Mouse (Mus musculus) E14TG2a.4 (cell line): ENCODE data around the gene Abi3.

Source experiments
- H3K27me3 ChIP-seq: 2 replicates; pipeline ENCODE4 v1.6.1; 2014; ENCODE audit warnings: low read length, control low read depth; ENCODE audit not compliant: insufficient read depth
- H3K36me3 ChIP-seq: 2 replicates; pipeline ENCODE4 v1.6.1; 2014; ENCODE audit warnings: low read length, control low read depth; ENCODE audit not compliant: insufficient read depth
- H3K4me1 ChIP-seq: replicated peaks from 2 replicates; pipeline ENCODE4 v1.6.1; 2014; ENCODE audit warnings: low read depth, low read length, control low read depth
- H3K4me3 ChIP-seq: replicated peaks from 2 replicates; pipeline ENCODE4 v1.5.1; 2014; ENCODE audit warnings: mild to moderate bottlenecking, low read length
- H3K9me3 ChIP-seq: 2 replicates; pipeline ENCODE4 v1.6.1; 2014; ENCODE audit warnings: low read length, control low read depth
- CTCF ChIP-seq: conservative IDR thresholded peaks from 2 replicates; pipeline ENCODE4 v1.5.1; 2014; ENCODE audit warnings: low read length
- NANOG ChIP-seq: IDR thresholded peaks from 2 replicates; pipeline ENCODE4 v1.6.1; 2014; ENCODE audit warnings: borderline replicate concordance, low read length, mixed read lengths
- POU5F1 ChIP-seq: IDR thresholded peaks from 2 replicates; pipeline ENCODE4 v1.6.1; 2014; ENCODE audit warnings: low read length, borderline replicate concordance

The Abi3 gene

DNA sequence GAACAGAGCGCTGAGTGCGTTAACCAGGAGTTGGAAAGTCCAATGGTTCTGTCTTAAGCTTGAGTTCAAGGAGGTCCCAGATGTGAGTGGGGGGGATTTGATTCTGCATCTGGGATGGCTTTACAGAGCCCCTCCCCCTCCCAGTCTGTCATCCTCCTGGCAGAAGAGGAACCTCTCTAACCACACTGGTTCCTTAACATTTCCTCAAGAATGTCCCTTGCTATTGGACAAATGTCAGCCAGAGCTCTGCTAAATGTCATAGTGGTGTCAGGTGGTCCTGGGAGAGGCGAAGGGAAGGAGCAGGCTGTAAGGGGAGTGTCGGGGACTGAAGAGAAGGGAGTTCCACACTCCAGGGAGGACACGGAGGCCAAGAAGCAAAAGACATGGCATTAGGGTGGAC, 677 bp upstream of the Abi3 start:
- TF ChIP-seq NANOG (no peak), CTCF (no peak), POU5F1 (no peak)
- no peaks in the 10 kb centered on the region for H3K36me3 ChIP-seq

DNA sequence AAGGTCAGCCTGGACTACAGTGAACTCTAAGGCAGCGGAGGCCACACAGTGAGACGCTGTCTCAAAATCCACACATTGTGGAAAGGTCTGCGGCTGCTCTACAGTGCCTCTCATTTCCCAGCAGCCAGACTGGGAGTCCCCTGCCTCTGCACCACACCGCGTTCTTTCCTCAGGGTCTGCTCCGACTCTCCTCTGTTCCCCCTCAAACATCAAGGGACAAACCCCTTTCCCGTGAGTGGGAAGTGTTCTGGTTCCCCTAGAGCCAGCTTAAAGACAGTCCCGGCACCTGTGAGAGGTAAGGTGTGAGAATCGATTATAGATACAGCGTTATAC, 812 bp downstream of the Abi3 start:
- peak overlapping the region; percentile 70 for H3K4me3 ChIP-seq
- no peaks in the 10 kb centered on the region for H3K36me3 ChIP-seq
- peaks cover 49% of the 10 kb centered on the region for H3K27me3 ChIP-seq
- H3K9me3 ChIP-seq: no peaks in the 10 kb centered on the region
- peaks cover 44% of the 10 kb centered on the region for H3K4me1 ChIP-seq
- no peak for TF ChIP-seq POU5F1

More for the DNA sequence above, 677 bp upstream of the Abi3 start:
- Histone ChIP-seq H3K27me3 (peaks cover 34% of the 10 kb centered on the region), H3K9me3 (no peaks in the 10 kb centered on the region; the same call in 1 of the 2 replicates), H3K4me3 (peak overlapping the region; percentile 41), H3K4me1 (peaks cover 44% of the 10 kb centered on the region)

DNA sequence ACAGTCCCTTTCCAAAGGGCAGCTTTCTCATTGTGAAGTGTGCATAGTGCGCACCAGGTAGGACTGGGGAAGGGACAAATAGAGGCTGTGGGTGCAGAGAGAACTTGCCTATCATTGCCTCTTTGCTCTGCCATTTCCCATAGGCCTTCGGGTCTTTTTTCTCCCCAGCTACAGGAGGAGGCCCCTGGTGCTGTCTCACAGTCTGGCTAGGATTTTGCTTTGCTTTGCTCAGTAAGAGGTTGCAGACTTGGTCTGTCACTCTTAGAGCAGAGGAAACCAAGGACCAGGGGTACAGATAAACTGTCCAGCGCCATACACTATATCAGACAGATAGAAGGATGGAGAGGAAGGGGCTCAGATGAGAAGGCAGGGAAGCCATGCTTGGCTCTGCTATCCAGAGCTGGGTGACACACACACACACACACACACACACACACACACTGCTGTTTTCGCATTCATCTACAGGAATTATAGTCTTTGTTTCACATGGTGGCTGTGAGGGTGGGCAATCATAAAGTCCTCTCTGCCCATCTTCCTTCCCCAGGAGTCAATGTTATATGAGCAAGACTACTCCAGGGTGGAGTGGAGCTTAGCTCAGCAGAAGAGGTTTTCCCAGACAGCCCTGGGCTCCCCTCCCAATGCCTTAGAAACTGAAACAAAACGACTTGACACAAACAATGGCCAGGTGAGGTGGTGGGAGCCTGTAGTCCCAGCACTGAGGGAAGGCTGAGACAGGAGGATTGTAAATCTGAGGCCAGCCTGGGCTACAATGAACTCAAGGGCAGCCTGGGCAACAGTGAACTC, 1.4 kb downstream of the Abi3 start:
- Histone ChIP-seq H3K27me3 (peaks cover 53% of the 10 kb centered on the region), H3K4me3 (peak overlapping the region; percentile 70; the same call in 1 of the 2 replicates), H3K36me3 (no peaks in the 10 kb centered on the region), H3K9me3 (no peaks in the 10 kb centered on the region), H3K4me1 (peaks cover 49% of the 10 kb centered on the region)
- no peak for TF ChIP-seq NANOG
- no peak for TF ChIP-seq POU5F1
- TF ChIP-seq CTCF: no peak

DNA sequence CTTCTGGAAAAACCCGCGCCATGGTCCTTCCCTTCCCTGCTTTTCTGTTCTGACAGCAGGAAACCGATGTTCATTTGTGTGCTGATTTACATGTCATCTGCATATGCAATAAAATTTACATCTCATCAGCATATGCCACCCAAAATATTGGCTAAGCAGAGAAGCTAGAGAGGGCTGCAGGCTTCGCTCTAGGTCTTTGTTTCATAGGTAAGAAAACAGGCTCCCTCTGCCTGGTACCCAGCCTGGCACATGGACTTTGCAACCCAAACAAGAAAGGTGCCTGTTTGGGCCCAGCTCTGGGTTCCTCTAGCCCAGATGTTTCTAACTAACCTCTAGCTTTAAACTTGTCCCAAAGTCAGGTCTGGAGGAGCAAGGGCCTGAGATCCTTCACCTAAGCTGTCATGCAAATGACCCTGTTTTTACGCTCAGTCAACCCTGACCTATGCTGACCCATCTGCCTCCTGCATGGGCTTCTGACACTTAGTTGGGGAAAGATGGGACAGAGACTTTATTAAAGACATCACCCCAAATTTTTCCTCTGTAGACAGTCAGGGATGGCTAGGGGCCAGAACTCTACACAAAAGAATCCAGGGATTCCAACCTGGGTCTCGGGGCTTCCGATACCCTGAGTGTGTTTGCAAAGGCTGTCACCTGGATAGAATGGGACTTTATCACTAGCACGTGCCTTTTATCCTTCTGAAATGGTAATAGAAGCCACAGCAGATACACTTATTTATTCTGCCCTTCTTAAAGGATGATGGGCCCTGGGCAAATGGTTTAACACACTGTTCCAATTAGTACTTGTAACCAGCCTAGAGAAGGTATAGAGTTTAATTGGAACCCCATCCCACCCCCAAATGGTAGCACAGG, 3.0 kb downstream of the Abi3 start:
- Histone ChIP-seq H3K27me3 (peaks cover 59% of the 10 kb centered on the region), H3K4me3 (no peak overlapping the region), H3K4me1 (peaks cover 65% of the 10 kb centered on the region), H3K9me3 (no peaks in the 10 kb centered on the region), H3K36me3 (no peaks in the 10 kb centered on the region)
- no peak for TF ChIP-seq NANOG
- TF ChIP-seq POU5F1: no peak
- no peak for TF ChIP-seq CTCF

DNA sequence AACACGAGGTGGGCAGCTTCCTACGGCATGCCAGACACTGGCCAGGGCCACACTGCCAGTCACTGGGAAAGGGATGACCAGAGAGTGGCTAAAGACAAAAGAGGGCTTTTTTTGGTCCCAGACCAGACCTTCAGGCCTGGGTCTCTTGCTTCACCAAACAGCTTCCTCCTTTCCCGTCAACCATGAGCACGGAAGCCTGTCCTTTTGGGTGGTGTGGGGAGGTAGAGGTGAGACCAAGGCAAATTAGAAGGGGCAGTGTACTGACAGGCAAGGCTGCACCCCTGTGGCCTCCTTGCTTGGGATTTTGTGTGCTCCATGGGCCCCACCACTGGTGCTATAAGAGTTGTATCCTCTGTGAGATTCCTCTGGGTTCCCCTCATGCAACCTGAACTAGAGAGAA, 3.7 kb downstream of the Abi3 start:
- H3K27me3 ChIP-seq: peaks cover 66% of the 10 kb centered on the region
- H3K4me1 ChIP-seq: peaks cover 67% of the 10 kb centered on the region
- no peak overlapping the region for H3K4me3 ChIP-seq
- no peaks in the 10 kb centered on the region for H3K9me3 ChIP-seq
- no peaks in the 10 kb centered on the region for H3K36me3 ChIP-seq
- TF ChIP-seq CTCF (no peak), POU5F1 (no peak), NANOG (no peak)

DNA sequence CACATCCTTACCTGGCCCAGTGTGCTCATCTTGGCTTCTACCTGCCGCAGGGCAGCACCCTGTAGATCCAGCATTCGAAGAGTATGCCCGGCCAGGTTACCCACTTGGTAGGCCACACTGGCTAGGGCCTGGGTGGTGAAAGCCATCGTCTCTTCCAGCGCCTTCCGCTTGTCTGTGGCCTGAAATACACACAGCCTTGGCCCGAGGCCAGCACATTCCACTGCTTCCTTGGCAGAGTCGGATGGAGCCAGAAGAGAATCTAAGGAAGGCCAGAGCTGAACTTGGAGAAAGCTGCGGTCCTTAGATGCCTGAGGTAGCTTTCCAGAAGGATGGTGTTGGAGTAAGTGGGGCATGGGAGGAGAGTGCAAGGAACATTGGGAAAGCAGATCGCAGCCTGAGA, 5.2 kb downstream of the Abi3 start, which contains the start of gene Gngt2:
Gngt2 (plus strand) TSS at position 158 of the 400 bp plus-strand sequence.
- Histone ChIP-seq H3K9me3 (no peaks in the 10 kb centered on the region), H3K36me3 (peaks cover 4% of the 10 kb centered on the region; the same call in 1 of the 2 replicates), H3K4me1 (peaks cover 67% of the 10 kb centered on the region), H3K27me3 (peaks cover 81% of the 10 kb centered on the region), H3K4me3 (no peak within 1 kb of the TSS)
- TF ChIP-seq CTCF: no peak
- no peak for TF ChIP-seq NANOG
- no peak for TF ChIP-seq POU5F1

DNA sequence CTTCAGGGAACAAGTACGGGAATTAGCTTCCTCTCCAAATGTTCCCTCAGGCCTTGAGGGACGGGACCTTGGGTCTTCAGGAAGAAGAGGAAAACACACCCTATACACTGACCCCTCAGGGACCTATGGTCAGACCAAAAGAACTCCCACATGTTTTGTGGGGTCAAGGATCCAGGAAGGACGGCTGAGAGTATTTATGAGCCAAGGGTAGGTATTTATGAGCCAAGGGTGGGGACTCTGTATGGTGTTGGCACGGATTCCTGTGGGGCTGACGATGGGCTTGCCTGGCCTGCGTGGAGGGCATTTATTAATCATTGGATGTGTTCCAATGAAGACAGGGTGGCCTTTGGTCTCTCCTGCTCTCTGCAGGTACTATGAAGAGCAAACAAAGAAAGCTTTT, 5.8 kb downstream of the Abi3 start:
- H3K27me3 ChIP-seq: peaks cover 81% of the 10 kb centered on the region
- peaks cover 4% of the 10 kb centered on the region; the same call in 1 of the 2 replicates for H3K36me3 ChIP-seq
- peaks cover 64% of the 10 kb centered on the region for H3K4me1 ChIP-seq
- TF ChIP-seq POU5F1 (no peak), CTCF (no peak), NANOG (no peak)
- no peaks in the 10 kb centered on the region for H3K9me3 ChIP-seq
- no peak overlapping the region for H3K4me3 ChIP-seq

DNA sequence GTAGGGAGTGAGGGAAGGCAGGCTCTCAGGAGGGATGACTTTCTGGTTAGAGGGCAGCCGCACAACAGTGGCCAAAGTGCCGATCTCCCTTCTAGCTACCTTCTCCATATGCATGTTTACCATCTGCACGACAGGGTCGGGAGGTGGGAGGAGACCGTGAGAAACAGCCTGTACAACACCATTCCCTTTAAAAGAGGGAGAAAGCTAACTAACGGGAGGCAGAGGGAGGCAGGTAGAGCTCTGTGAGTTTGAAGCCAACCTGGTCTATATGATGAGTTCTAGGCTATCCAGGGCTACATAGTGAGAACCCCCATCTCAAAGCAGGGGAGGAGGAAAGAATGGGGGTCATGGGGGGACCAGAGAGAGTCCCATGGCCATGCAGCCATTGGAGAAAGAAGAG, 6.4 kb downstream of the Abi3 start:
- Histone ChIP-seq H3K9me3 (no peaks in the 10 kb centered on the region), H3K27me3 (peaks cover 86% of the 10 kb centered on the region), H3K36me3 (peaks cover 4% of the 10 kb centered on the region; the same call in 1 of the 2 replicates), H3K4me1 (peaks cover 64% of the 10 kb centered on the region), H3K4me3 (no peak overlapping the region)
- TF ChIP-seq POU5F1: no peak
- TF ChIP-seq NANOG: no peak
- TF ChIP-seq CTCF: no peak
